Mouse (Mus musculus) fibroblast of lung, adult 2 months (primary cell): ENCODE measurements at regions not wholly inside any gene's neighbourhood (a gene's known extent, or its start where the extent isn't known, plus 50 kb on each side); places are given as distances from the start of the nearest gene placed in this dataset.
A peak's percentile ranks its signal among the peaks of the same experiment; 100 is the strongest.

ENCODE experiments used
- DNase-seq: peaks from one replicate; pipeline ENCODE4 v3.0.0-alpha.2; 2011; ENCODE audit warnings: low read depth

DNA sequence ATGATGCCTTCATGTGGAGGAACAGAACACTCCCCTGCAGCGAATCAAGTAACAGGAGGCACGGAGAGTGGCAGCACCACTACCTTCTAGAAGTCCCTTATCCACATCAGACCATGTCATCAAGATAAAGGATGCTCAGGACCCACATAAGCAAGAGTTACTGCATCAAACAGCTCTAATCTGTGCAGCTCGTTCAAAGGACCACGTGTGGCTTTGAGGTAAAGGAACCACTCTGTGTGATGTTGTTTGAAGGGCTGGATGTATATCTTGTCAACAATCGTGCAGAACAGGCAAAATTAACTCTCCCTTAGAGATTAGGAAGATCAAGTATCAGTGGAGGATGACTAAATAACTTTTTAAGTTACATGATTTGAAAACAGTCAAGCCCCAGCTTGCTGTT, 68.8 kb upstream of the Cd44 start:
- no peak for DNase-seq

- DNase-seq = no peak
These were observed 66.7 kb upstream of the Cd44 start for GRCm38 (mm10) chr2:102967950-102968722.

GRCm38 (mm10) chr2:102967417-102967816, 66.0 kb upstream of the Cd44 start:
- no peak for DNase-seq

DNA sequence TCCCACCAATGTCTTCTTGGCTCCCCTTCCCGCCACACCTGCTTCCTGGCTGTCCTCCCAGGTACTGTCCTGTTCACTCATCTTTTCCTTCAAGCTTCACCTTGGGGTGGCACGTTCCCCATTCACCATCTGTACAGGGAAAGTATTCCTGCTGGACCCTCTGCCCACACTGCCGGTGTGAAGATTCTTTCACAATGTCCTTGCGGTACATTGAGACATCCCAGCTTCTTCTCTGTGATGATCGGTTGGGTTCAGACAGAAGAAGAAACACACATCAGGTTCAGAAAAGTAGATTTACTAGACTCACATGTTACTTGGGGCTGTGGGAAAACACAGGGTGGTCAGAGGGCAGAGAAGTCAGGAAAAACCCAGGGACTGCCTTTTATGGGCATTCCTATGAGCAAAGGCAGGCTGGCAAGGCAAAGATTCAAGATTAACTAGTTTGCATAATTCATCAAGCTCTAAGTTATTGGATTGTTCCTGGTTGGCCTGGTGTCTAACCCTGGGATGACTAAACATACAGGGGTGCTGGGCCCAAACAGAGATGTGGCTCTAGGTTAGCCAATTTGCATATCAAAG, 57.7 kb upstream of the Cd44 start:
- no peak for DNase-seq

- DNase-seq = no peak
These were observed 57.1 kb upstream of the Cd44 start for GRCm38 (mm10) chr2:102958529-102958928.

DNA sequence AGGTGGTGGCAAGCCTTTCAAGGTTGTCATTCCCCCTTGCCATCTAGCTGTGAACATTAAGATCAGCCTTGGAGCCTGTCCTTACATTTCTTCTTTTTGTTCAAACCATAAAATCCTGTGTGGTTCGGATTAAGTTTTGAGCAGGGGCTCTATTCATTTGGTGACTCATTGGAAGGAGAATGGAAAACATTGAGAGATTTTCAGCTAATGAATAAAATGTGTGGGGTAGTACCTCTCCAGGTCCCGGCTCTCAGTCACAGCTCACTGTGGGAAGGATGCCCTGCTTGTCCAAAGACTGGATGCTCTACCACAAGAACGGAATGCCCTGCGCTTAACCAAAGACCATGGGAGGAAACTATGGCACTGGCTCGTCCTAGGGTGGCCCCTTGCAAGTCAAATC, 56.3 kb upstream of the Cd44 start:
- DNase-seq = peak; percentile 47

DNA sequence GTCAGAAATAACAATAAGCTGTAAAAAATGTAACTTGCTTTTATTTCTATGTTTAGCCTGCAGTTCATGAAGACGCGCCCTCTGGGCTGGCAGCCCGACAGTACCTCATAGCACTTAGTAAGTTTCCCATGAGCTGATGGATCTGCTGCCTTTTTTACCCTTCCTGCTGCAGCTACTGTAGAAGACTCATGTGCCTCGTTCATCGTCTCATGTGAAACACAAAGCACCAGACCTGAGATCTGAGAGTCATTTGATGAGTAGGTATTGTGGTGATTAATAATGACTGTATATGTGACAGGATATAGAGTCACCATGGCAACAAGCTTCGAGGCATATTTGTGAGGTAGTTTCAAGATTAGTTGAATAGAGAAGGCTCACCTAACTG, 55.4 kb upstream of the Cd44 start:
- peak; percentile 86 for DNase-seq

DNA sequence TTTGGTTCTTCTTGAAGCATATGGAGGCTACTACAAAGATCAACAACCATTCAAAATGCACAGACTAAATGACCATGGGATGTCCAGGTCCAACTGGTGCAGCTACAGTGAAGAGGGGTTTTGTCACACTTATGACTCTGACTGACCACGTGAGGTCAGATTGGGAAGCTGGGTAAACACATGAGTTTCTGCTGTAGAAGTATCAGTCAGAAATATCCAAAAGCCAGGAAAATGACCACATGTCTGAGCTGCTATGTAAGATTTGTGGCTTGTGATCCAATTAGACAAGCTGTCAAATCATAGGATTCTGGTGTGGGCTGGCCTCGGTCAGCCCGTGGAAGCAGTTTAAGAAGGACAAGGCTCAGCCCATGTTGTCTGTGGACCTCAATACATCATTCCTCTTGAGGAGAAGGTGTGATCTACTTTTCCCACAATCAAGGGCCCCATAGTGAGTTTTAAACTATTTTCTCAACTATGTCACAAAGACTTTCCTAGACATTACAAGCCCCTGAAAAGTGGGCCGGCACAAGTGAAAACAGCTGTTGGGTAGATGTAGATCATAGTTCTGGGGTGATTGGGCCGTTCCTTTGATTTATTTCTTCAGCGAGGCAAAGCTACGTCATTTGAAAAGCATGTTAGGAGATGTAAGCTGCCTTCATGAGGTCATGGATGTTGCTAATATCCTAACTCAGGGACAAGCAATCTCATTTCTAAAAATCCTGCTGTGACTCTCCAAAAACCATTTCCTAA, 54.8 kb upstream of the Cd44 start:
- DNase-seq = peak; percentile 60

DNA sequence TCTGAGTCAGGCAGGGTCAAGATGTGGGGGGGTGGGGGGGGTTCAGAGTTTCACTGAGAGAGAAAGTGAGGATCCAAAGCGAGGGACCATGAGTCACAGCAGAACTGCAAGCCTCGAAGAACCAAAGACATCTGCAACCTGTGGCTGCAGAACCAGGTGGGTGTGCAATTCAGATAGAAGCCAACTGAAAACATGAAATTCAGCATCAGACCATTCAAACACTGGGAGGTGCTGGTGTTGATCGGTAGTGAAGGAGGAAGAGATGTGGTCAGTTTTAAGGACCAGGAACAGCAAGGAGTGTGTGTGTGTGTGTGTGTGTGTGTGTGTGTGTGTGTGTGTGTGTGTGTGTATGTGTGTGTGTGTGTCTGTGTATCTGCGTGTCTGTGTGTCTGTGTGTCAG, 53.8 kb upstream of the Cd44 start:
- DNase-seq = no peak
